Mouse (Mus musculus): Measurements from ENCODE around the gene Rala. TPM values are rescaled to one million over a fixed set of nuclear protein-coding genes. Genes with fewer than 3 reads are reported as not detected.

The Rala gene
- polyA plus RNA-seq, 1 experiment from 2014 or later: 150 TPM

- Histone ChIP-seq H3K27me3 (ENCODE audit: control insufficient read depth, insufficient read depth, low read length) (no peaks in the 10 kb centered on the region), H3K9me3 (ENCODE audit: control insufficient read depth, low read length) (no peaks in the 10 kb centered on the region), H3K36me3 (ENCODE audit: control insufficient read depth, insufficient read depth, low read length) (no peaks in the 10 kb centered on the region), H3K27ac (ENCODE audit: low read depth, low read length) (no peak overlapping the region), H3K9ac (ENCODE audit: low read length) (no peak overlapping the region), H3K4me1 (ENCODE audit: control insufficient read depth, insufficient read depth, low read length) (no peaks in the 10 kb centered on the region), H3K4me3 (ENCODE audit: low read depth, low read length) (no peak overlapping the region), H3K4me2 (ENCODE audit: low read depth) (no peak overlapping the region)
- no peak for DNase-seq (ENCODE audit: low spot score)
- WGBS: 94% methylated on average over 4 of the region's 4 CpGs
- no peak for ATAC-seq (ENCODE audit: insufficient read depth, low FRiP score, low TSS enrichment)
Measured at GRCm38 (mm10) chr13:17901474-17901873, 42.6 kb downstream of the Rala start.

DNA sequence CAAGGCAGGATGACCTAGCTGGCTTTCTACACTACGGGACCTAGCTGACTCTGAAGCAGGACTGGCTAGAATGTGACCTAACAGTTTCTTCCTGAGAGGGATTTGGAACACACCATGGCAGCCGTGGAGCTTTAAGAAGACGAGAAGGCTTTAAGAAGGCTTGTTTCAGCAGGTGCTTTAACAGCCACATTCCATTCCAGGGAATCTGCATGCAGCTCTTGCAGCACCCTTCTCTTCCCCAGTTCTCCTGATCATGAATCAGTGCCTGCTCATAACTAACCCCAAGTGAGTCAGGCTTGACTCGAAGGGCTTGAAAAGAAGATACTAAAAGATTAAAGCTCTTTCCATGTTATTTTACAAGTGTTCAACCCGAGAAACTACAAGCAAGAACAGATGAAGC lies 43.4 kb downstream of the Rala start:
- Histone ChIP-seq H3K4me3 (ENCODE audit: low read depth, low read length) (no peak overlapping the region), H3K27me3 (ENCODE audit: control insufficient read depth, insufficient read depth, low read length) (no peaks in the 10 kb centered on the region), H3K27ac (ENCODE audit: low read depth, low read length) (no peak overlapping the region), H3K9ac (ENCODE audit: low read length) (no peak overlapping the region), H3K36me3 (ENCODE audit: control insufficient read depth, insufficient read depth, low read length) (no peaks in the 10 kb centered on the region), H3K4me1 (ENCODE audit: control insufficient read depth, insufficient read depth, low read length) (no peaks in the 10 kb centered on the region), H3K4me2 (ENCODE audit: low read depth) (no peak overlapping the region), H3K9me3 (ENCODE audit: control insufficient read depth, low read length) (no peaks in the 10 kb centered on the region)
- WGBS: 86% methylated on average over 5 of the region's 5 CpGs
- no peak for ATAC-seq (ENCODE audit: insufficient read depth, low FRiP score, low TSS enrichment)
- no peak for DNase-seq (ENCODE audit: low spot score)

GRCm38 (mm10) chr13:17897040-17897439 lies 47.0 kb downstream of the Rala start:
- no peak overlapping the region for H3K4me2 ChIP-seq (ENCODE audit: low read depth)
- no peak overlapping the region for H3K9ac ChIP-seq (ENCODE audit: low read length)
- no peak for DNase-seq (ENCODE audit: low spot score)
- no peak overlapping the region for H3K27ac ChIP-seq (ENCODE audit: low read depth, low read length)
- no peaks in the 10 kb centered on the region for H3K36me3 ChIP-seq (ENCODE audit: control insufficient read depth, insufficient read depth, low read length)
- 63% methylated on average over 1 of the region's 1 CpGs for whole genome bisulfite sequencing
- no peak overlapping the region for H3K4me3 ChIP-seq (ENCODE audit: low read depth, low read length)
- no peak for ATAC-seq (ENCODE audit: insufficient read depth, low FRiP score, low TSS enrichment)
- H3K9me3 ChIP-seq (ENCODE audit: control insufficient read depth, low read length): no peaks in the 10 kb centered on the region
- no peaks in the 10 kb centered on the region for H3K4me1 ChIP-seq (ENCODE audit: control insufficient read depth, insufficient read depth, low read length)
- H3K27me3 ChIP-seq (ENCODE audit: control insufficient read depth, insufficient read depth, low read length): no peaks in the 10 kb centered on the region

GRCm38 (mm10) chr13:17891545-17891944 lies 52.5 kb downstream of the Rala start:
- Histone ChIP-seq H3K4me2 (ENCODE audit: low read depth) (no peak overlapping the region), H3K27ac (ENCODE audit: low read depth, low read length) (no peak overlapping the region), H3K9ac (ENCODE audit: low read length) (no peak overlapping the region), H3K9me3 (ENCODE audit: control insufficient read depth, low read length) (no peaks in the 10 kb centered on the region), H3K4me1 (ENCODE audit: control insufficient read depth, insufficient read depth, low read length) (no peaks in the 10 kb centered on the region), H3K4me3 (ENCODE audit: low read depth, low read length) (no peak overlapping the region), H3K36me3 (ENCODE audit: control insufficient read depth, insufficient read depth, low read length) (peaks cover 2% of the 10 kb centered on the region; the same call in 1 of the 2 replicates), H3K27me3 (ENCODE audit: control insufficient read depth, insufficient read depth, low read length) (no peaks in the 10 kb centered on the region)
- WGBS: 94% methylated on average over 6 of the region's 6 CpGs
- ATAC-seq (ENCODE audit: insufficient read depth, low FRiP score, low TSS enrichment) (no peak), DNase-seq (ENCODE audit: low spot score) (no peak)

- Histone ChIP-seq H3K9ac (ENCODE audit: low read length) (no peak overlapping the region), H3K4me2 (ENCODE audit: low read depth) (no peak overlapping the region), H3K4me1 (ENCODE audit: control insufficient read depth, insufficient read depth, low read length) (no peaks in the 10 kb centered on the region), H3K27ac (ENCODE audit: low read depth, low read length) (no peak overlapping the region), H3K9me3 (ENCODE audit: control insufficient read depth, low read length) (no peaks in the 10 kb centered on the region), H3K27me3 (ENCODE audit: control insufficient read depth, insufficient read depth, low read length) (no peaks in the 10 kb centered on the region), H3K36me3 (ENCODE audit: control insufficient read depth, insufficient read depth, low read length) (peaks cover 2% of the 10 kb centered on the region; the same call in 1 of the 2 replicates), H3K4me3 (ENCODE audit: low read depth, low read length) (no peak overlapping the region)
- WGBS: 83% methylated on average over 8 of the region's 8 CpGs
- ATAC-seq (ENCODE audit: insufficient read depth, low FRiP score, low TSS enrichment) (no peak), DNase-seq (ENCODE audit: low spot score) (no peak)
Measured at GRCm38 (mm10) chr13:17884211-17884610, 59.8 kb downstream of the Rala start.

GRCm38 (mm10) chr13:17879061-17879460 lies 65.0 kb downstream of the Rala start:
- Histone ChIP-seq H3K4me3 (ENCODE audit: low read depth, low read length) (no peak overlapping the region), H3K36me3 (ENCODE audit: control insufficient read depth, insufficient read depth, low read length) (no peaks in the 10 kb centered on the region), H3K27me3 (ENCODE audit: control insufficient read depth, insufficient read depth, low read length) (no peaks in the 10 kb centered on the region), H3K9ac (ENCODE audit: low read length) (no peak overlapping the region), H3K4me2 (ENCODE audit: low read depth) (no peak overlapping the region), H3K27ac (ENCODE audit: low read depth, low read length) (no peak overlapping the region), H3K9me3 (ENCODE audit: control insufficient read depth, low read length) (no peaks in the 10 kb centered on the region), H3K4me1 (ENCODE audit: control insufficient read depth, insufficient read depth, low read length) (no peaks in the 10 kb centered on the region)
- DNase-seq (ENCODE audit: low spot score) (no peak), ATAC-seq (ENCODE audit: insufficient read depth, low FRiP score, low TSS enrichment) (no peak)

DNA sequence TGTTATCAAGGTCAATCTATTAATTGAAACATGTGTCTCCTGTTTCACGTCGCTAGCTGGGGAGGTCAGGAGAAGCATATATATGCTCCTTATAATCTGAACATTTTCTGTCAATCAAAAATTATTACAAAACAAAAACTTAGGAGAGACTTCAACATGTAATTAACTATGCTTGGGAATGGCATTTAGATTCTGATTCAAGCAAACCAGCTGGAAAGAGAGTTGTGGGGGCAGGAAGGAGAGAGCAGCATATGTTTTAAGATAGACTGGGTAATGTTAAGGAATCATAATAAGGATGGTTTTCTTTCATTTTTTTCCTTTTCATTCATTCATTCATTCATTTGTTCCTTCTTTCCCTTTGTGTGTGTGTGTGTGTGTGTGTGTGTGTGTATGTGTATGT lies 77.3 kb downstream of the Rala start:
- H3K9ac ChIP-seq (ENCODE audit: low read length): no peak overlapping the region
- WGBS: 86% methylated on average over 2 of the region's 2 CpGs
- H3K27ac ChIP-seq (ENCODE audit: low read depth, low read length): no peak overlapping the region
- H3K27me3 ChIP-seq (ENCODE audit: control insufficient read depth, insufficient read depth, low read length): no peaks in the 10 kb centered on the region
- no peak for DNase-seq (ENCODE audit: low spot score)
- H3K36me3 ChIP-seq (ENCODE audit: control insufficient read depth, insufficient read depth, low read length): no peaks in the 10 kb centered on the region
- H3K9me3 ChIP-seq (ENCODE audit: control insufficient read depth, low read length): no peaks in the 10 kb centered on the region
- no peak for ATAC-seq (ENCODE audit: insufficient read depth, low FRiP score, low TSS enrichment)
- H3K4me3 ChIP-seq (ENCODE audit: low read depth, low read length): no peak overlapping the region
- no peaks in the 10 kb centered on the region for H3K4me1 ChIP-seq (ENCODE audit: control insufficient read depth, insufficient read depth, low read length)
- no peak overlapping the region for H3K4me2 ChIP-seq (ENCODE audit: low read depth)

GRCm38 (mm10) chr13:17860536-17860935 lies 83.5 kb downstream of the Rala start:
- Histone ChIP-seq H3K4me1 (ENCODE audit: control insufficient read depth, insufficient read depth, low read length) (no peaks in the 10 kb centered on the region), H3K4me3 (ENCODE audit: low read depth, low read length) (no peak overlapping the region), H3K4me2 (ENCODE audit: low read depth) (no peak overlapping the region), H3K27me3 (ENCODE audit: control insufficient read depth, insufficient read depth, low read length) (no peaks in the 10 kb centered on the region), H3K9ac (ENCODE audit: low read length) (no peak overlapping the region), H3K36me3 (ENCODE audit: control insufficient read depth, insufficient read depth, low read length) (no peaks in the 10 kb centered on the region), H3K27ac (ENCODE audit: low read depth, low read length) (no peak overlapping the region), H3K9me3 (ENCODE audit: control insufficient read depth, low read length) (no peaks in the 10 kb centered on the region)
- ATAC-seq (ENCODE audit: insufficient read depth, low FRiP score, low TSS enrichment) (no peak), DNase-seq (ENCODE audit: low spot score) (no peak)
- 92% methylated on average over 6 of the region's 6 CpGs for WGBS

- Histone ChIP-seq H3K4me2 (ENCODE audit: low read depth) (no peak overlapping the region), H3K9ac (ENCODE audit: low read length) (no peak overlapping the region), H3K9me3 (ENCODE audit: control insufficient read depth, low read length) (no peaks in the 10 kb centered on the region), H3K27me3 (ENCODE audit: control insufficient read depth, insufficient read depth, low read length) (no peaks in the 10 kb centered on the region), H3K4me3 (ENCODE audit: low read depth, low read length) (no peak overlapping the region), H3K36me3 (ENCODE audit: control insufficient read depth, insufficient read depth, low read length) (no peaks in the 10 kb centered on the region), H3K27ac (ENCODE audit: low read depth, low read length) (no peak overlapping the region), H3K4me1 (ENCODE audit: control insufficient read depth, insufficient read depth, low read length) (no peaks in the 10 kb centered on the region)
- WGBS: 87% methylated on average over 13 of the region's 13 CpGs
- ATAC-seq (ENCODE audit: insufficient read depth, low FRiP score, low TSS enrichment): no peak
- DNase-seq (ENCODE audit: low spot score): no peak
Measured at GRCm38 (mm10) chr13:17859365-17860033, 84.5 kb downstream of the Rala start.

Data from neural tube, embryonic 11.5 days (tissue).